Mouse (Mus musculus): ENCODE results near the gene Ptprd.
"Not testable (repeated sequence)": the region's sequence is repeated elsewhere in the genome, so short reads cannot be mapped to it uniquely, and the experiment has no call there.

Gene Ptprd

GRCm38 (mm10) chr4:76449466-76450350, 1762.1 kb downstream of the Ptprd start:
- DNase-seq (ENCODE audit: low spot score in 2 of 2): peak; percentile 61 to 69

GRCm38 (mm10) chr4:76448678-76449465, 1762.9 kb downstream of the Ptprd start:
- no peak for DNase-seq (ENCODE audit: low spot score in 2 of 2)

DNA sequence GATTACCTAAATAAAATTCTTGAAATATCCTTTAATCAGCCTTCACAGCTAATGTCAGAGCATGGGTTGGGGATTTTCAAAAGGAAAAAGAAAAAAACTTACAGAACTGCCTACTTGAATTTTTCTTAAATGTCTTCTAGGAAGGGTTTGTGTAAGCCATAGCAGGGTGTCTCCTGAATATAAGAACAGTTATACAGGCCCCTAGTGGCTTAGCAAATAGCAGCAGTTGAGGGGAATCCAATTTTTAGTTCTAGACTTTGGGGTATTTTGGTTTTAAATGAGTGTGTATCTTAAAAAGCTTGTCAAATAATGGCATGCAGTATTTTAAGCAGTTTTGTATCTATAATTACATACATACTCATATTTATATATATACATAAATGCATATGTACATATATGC, 1764.4 kb downstream of the Ptprd start:
- no peak for DNase-seq (ENCODE audit: low spot score in 2 of 2)

- DNase-seq (ENCODE audit: low spot score in 2 of 2): no peak
Measured at GRCm38 (mm10) chr4:76444778-76445177, 1767.0 kb downstream of the Ptprd start.

- DNase-seq (ENCODE audit: low spot score in 2 of 2): no peak
Measured at GRCm38 (mm10) chr4:76443553-76443952, 1768.2 kb downstream of the Ptprd start.

- DNase-seq (ENCODE audit: low spot score in 2 of 2): peak; percentile 37 to 62
Measured at GRCm38 (mm10) chr4:76440791-76441364, 1770.9 kb downstream of the Ptprd start.

- DNase-seq (ENCODE audit: low spot score in 2 of 2): no peak
Measured at GRCm38 (mm10) chr4:76438496-76439079, 1773.2 kb downstream of the Ptprd start.

GRCm38 (mm10) chr4:76438068-76438467, 1773.7 kb downstream of the Ptprd start:
- no peak for DNase-seq (ENCODE audit: low spot score in 2 of 2)

- DNase-seq (ENCODE audit: low spot score in 2 of 2): no peak
Measured at GRCm38 (mm10) chr4:76435920-76436319, 1775.8 kb downstream of the Ptprd start.

GRCm38 (mm10) chr4:76429769-76430168, 1782.0 kb downstream of the Ptprd start:
- DNase-seq (ENCODE audit: low spot score in 2 of 2): no peak

- DNase-seq (ENCODE audit: low spot score in 2 of 2): not testable (repeated sequence)
Measured at GRCm38 (mm10) chr4:76427036-76427435, 1784.7 kb downstream of the Ptprd start.

DNA sequence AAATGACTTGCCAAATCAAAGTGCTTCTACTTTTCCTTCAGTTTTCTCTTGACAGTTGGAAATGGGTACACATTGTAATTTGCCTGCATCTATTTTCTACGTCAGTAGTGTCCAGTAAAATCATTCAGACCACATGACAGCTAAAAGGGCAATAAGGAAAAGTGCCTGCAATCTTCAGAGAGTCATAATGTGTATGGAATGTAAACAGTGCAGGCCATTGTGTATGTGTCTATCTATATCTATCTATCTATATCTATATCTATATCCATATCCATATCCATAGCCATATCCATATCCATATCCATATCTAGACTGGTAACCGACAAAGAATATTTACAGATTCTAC, 1786.6 kb downstream of the Ptprd start:
- DNase-seq (ENCODE audit: low spot score in 2 of 2): no peak

- peak; percentile 26 to 45 for DNase-seq (ENCODE audit: low spot score in 2 of 2)
Measured at GRCm38 (mm10) chr4:76424324-76425229, 1787.2 kb downstream of the Ptprd start.

DNA sequence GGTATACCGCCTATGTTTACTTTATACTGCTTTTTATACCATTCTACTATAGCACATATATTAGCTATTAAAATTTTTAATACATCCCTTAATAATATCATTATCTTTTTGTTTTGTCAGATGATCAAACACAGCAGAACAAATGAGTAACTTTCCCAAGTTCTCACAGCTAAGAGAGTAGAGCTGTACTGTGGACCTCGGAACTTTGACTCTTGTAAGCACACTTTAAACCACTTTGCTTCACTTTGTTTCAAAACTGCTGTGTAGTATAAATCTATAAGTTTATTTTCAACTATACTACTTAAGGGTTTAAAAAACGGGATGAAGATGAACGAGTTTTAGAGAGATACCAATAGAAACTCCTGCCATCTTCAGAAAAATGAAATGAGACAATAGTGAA, 1789.6 kb downstream of the Ptprd start:
- DNase-seq (ENCODE audit: low spot score in 2 of 2): no peak

DNA sequence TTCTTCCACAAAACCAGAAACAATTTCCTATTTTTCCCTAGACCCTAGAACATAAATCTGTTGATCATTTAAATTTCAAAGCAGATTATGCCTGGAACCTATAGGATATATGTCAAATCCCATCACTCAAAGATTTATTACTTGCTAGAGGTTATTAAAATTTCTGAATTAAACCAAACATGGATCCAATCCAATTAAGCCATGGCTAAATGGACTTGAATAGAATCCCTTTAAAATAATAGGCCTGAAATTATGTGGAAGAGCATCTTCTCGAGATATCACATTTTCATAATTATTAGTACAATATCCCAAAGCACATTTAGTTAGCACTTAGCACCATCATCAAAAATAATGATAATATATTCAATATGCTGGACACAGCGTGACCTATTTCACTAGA, 1792.1 kb downstream of the Ptprd start:
- no peak for DNase-seq (ENCODE audit: low spot score in 2 of 2)

DNA sequence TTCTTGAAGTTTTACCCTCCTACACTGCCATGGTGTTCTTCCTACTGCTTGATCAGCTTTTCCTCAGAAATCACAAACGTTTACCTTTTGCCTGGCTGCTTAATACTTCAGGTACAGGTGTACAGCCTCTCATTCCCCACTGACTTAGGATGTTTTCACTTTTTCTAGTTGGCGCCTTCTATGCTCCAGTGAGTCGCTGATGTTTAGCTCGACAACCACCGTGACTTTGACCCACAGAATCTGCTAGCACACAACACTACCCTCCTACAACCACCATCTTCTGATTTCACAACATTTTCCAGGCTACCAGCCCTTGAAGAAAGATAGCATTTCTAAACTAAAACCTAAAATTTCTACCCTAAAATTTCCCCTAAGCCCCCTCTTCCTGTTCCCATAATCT, 1794.1 kb downstream of the Ptprd start:
- DNase-seq (ENCODE audit: low spot score in 2 of 2): no peak

DNA sequence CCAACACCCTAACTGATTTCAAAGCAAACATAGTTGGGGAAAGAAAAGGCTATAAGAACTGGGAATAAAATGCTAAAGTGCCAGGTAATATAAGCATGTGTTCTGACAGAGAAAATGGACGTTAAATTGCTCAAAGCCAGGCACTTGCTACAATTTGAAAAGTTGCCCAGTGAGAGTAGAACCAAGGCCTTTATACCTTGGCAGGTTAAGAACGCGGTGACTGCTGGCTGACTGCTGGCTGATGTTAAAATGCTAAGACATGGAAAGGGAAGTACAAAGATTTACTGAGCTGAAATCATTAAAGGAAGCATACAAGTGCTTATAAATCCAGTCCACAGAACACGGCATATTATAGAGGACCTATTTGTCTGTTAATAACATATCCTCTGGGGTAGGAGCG, 1796.1 kb downstream of the Ptprd start:
- no peak for DNase-seq (ENCODE audit: low spot score in 2 of 2)

GRCm38 (mm10) chr4:76414591-76414990, 1797.2 kb downstream of the Ptprd start:
- DNase-seq (ENCODE audit: low spot score in 2 of 2): no peak

GRCm38 (mm10) chr4:76410053-76410452, 1801.7 kb downstream of the Ptprd start:
- DNase-seq (ENCODE audit: low spot score in 2 of 2): no peak

DNA sequence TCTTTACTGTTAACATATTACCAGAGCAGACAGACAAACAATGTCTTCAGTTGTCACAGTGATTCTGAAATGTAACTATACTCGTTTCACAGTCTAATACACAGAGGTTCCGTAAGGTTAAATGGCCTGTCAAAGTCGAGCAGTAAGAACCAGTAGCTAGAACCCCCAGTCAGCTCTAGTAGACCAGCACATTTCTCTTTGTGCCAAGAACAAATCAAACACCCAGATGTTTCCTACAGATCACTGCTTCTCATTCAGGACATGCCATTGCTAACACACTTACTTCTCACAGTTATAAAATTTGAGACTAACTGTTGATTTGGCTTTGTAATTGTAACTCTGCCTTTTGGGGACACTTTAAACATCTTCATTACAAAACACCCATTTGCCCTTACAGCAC, 1802.6 kb downstream of the Ptprd start:
- DNase-seq (ENCODE audit: low spot score in 2 of 2): no peak

DNA sequence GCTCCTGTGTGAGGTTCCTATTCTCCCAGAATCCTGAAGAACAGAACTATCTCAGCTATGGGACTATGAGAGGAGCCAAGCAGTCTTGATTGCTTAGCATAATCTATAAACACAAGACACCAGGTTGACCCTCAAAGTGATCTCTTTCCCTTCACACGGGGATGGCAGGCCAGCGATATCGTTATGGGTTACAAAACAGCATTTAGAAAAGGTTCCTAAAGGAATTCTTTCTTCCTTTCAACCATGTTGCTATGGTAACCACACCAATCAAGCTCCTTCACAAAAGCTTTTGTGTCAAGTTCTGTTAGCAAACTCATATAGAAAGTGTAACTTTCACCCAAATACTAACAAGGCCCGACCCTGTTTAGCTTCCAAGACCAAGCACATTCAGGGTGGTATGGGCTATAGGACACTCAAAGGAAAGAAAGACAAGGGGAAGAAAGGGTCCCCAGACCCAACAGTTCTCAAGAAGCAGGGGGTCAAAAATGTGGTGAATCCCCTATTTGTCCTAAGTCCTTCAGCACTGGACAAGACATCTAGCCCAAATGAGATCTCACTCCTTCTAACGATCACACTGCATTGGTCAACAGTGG, 1805.8 kb downstream of the Ptprd start:
- no peak for DNase-seq (ENCODE audit: low spot score in 2 of 2)

Measured in urinary bladder, postnatal 36 days (tissue).